Mouse (Mus musculus) ovary, postnatal 14 days (tissue): Measurements from ENCODE around the gene Ube2e3.

Experiments
- DNase-seq: peaks from one replicate; pipeline ENCODE4 v3.0.0; 2022; ENCODE audit warnings: low spot score

Gene Ube2e3

DNA sequence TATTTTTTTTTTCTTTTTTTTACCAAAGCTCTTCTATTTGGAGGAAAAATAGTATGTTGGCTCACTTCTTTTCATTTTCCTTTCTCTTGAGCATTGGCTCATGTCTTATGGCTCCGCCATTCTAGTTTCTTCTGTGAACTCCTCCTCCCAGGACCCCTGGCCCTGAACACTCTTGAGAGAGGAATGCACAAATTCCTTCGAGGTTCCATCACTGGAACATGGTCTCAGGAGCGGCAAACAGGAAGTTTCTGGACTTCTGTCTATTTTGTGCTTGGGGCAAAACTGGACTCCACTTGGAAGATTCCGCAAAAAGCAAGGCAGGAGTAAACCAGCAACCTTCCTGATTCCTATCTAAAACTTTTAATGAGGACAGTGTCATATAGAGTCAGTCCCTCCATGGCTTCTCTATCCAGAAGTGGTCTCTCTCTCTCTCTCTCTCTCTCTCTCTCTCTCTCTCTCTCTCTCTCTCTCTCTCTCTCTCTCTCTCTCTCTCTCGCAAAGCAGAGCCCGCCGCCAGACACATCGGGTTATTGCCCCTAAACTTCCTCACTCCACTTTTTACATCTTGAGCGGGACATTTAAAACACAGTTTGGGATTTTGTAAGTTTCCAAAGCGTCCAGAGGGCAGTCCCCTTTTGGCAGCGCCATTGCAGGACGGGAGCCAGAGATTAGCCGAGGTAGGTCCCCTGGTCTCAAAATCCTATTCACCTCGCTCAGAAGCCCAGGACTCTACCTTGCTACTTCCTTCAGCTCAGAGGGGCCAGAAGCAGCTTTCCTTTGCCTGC, at the start of gene Ube2e3:
Ube2e3 (plus strand) TSS at position 399 of the 785 bp plus-strand sequence.
- DNase-seq: no peak

DNA sequence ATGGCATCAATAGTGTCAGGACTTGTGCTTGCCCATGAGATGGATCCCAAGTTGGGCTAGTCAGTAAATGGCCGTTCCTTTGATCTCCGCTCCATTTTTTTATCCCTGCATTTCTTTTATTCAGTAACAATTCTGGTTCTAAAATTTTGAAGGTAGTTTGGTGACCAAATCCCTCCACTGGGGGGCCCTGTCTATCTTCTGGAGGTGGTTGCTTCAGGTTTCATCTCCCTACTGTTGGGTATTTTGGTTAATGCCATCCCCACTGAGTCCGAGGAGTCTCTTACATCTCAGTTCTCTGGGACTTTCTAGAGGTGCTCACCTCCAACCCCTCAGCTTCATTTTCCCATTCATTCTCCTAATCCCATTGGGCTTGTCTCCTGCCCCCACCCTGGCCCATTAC, 38.0 kb upstream of the Ube2e3 start:
- DNase-seq: no peak

- no peak for DNase-seq
Measured at GRCm38 (mm10) chr2:78841494-78842224, 26.3 kb upstream of the Ube2e3 start.

- no peak for DNase-seq
Measured at GRCm38 (mm10) chr2:78844365-78844764, 23.6 kb upstream of the Ube2e3 start.

DNA sequence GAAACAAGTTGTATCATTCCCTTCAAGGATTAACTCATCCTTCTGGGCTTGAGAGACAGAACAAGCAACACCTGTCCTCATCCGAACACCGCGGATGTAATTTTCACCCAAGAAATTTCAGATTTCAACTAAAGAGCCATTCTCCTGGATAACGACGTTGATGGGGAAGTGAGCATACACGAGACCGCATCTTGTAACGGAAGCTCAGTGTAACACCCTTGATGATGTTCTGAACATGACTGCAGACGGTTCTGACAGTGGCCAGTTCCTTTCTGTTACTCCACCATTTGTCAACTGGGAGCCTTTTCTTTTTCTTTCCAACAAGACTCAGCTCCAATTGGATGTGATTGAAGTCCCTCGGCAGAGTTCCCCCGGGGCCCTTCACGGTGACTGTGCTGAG, 22.6 kb upstream of the Ube2e3 start:
- no peak for DNase-seq

DNA sequence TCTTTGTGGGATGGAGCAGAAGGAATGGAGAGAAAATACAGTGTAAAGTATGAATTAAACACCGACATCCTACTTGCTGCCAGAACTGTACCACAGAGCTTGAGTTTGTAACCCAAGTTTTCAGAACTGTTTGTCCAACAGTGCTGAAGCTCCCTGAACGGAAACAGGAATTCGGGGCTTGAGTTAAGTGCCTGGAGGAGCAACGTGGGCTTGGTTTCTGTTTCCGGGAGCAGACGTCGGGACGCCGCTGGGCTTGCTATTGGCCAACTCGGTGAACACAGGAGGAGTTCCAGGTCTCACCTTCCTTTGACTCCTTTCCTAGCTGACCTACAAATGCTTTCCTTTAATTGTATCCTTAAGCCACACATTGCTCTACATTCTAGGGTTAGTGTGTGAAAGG, 22.2 kb upstream of the Ube2e3 start:
- no peak for DNase-seq

DNA sequence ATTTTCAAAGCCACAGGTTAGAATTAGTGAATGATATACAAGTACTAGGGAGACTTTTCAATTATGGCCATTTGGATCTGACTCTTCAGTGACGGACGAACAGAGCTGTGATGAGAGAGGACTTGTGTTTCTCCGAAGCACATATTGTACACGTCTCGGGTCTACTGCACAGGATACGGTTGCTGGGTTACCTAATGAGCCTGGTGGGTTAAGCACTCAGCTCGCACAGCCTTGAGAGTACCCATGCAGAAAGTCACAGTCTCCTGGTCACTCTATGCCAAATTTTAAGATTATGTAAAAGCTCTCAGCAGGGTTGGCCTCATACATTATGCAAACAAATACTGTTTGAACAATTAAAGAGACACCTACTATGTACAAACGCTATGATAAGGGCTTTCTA, 13.6 kb upstream of the Ube2e3 start:
- DNase-seq: no peak

GRCm38 (mm10) chr2:78858628-78859027, 9.3 kb upstream of the Ube2e3 start:
- DNase-seq: no peak

- DNase-seq: no peak
Measured at GRCm38 (mm10) chr2:78859266-78860087, 8.4 kb upstream of the Ube2e3 start.

DNA sequence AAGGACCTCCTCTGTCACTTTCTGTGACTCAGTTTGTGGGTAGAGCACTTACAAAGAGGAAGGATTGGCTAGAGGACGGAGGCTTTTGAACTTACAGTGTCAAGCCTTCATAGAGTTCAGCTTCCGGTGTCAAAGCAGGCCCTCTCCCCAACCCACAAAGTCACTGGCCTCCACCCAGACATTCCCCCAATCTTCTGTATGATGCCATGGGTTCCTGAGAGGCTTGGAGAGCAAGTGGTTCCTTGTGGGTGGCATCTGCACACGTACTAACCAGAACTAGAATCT, 7.9 kb upstream of the Ube2e3 start:
- no peak for DNase-seq

DNA sequence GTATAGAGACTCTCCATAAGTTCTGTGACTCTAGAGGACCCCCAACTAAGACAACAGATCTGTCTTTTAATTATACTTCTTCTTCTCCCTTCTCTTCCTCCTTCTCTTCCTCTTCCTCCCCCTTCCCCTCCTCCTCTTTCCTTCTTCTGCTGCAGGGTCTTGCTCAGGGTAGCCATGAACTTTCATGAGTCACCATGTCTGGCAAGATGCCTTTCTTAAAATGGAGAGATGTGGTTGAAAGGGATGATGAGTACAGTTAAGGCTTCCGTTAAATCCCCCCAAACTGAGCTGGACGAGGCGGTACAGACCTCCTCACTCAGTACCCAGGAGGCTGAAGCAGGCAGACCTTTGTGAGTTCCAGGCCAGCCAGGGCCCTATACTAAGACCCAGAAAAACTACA, 3.8 kb upstream of the Ube2e3 start:
- no peak for DNase-seq

DNA sequence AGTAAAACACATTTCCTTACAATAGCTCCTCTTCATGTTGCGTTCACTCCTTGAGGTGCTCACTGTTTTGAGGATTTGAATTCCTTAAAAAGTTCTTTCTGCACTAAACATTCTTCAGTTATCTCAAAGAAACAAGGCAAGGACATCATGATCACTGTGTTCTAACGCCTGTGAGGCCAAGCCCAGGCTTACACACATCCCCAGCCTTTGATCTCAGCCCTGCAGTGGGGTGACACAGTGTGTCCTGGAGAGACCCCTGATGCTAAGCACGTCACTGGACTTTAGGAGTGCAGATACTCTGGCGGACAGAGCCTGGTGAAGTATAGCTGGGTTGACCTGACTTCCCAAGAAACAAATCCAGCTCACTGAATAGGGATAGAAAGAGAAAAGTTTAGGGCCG, 3.1 kb upstream of the Ube2e3 start:
- DNase-seq: no peak

- DNase-seq: peak; percentile 72
Measured at GRCm38 (mm10) chr2:78868511-78868854, 559 bp downstream of the Ube2e3 start.

GRCm38 (mm10) chr2:78868951-78869720, 1.2 kb downstream of the Ube2e3 start:
- peak; percentile 78 for DNase-seq

GRCm38 (mm10) chr2:78869721-78870442, 2.0 kb downstream of the Ube2e3 start:
- no peak for DNase-seq

- no peak for DNase-seq
Measured at GRCm38 (mm10) chr2:78870443-78871025, 2.6 kb downstream of the Ube2e3 start.

DNA sequence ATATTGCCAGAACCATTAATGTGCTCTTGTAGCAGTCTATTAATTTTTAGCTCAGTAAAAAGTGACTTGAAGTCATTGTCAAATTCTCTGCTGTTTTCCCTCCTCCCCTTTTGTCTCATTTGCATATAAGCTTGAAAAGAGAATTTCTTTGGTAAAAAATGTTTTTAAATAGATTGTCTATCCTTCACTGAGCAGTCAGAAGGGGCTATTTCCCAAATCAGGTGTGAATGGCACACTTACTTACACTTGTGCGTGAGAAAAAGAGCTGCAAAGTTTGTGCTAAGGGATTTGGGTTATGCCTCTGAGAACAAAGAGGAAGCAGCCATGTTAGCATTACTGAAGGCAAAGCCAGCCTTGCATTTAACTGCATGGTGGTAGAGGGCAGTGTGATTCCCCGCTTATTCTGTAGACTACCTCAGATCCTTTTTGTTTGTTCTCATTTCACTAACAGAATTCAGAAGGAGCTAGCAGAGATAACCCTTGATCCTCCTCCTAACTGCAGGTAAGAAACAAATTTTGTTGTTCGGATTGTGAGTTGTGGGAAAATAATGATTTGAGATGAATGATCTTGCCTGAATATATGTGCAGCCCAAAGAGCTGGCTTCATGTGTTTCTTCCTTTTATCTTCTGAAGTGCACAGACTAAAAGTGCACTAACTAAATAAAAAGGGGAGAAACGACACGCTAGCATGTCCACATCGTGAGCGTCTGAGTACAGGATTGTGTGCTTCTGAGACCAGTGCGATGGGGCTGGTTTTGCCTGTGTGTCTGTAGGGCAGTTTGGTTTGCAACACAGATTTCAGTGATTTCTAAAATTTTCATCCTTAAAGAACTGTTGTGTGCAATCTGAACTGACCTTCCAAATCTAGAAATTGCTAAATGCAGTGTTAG, 4.3 kb downstream of the Ube2e3 start:
- no peak for DNase-seq

GRCm38 (mm10) chr2:78873946-78874345, 6.0 kb downstream of the Ube2e3 start:
- no peak for DNase-seq

GRCm38 (mm10) chr2:78876002-78876401, 8.1 kb downstream of the Ube2e3 start:
- no peak for DNase-seq

DNA sequence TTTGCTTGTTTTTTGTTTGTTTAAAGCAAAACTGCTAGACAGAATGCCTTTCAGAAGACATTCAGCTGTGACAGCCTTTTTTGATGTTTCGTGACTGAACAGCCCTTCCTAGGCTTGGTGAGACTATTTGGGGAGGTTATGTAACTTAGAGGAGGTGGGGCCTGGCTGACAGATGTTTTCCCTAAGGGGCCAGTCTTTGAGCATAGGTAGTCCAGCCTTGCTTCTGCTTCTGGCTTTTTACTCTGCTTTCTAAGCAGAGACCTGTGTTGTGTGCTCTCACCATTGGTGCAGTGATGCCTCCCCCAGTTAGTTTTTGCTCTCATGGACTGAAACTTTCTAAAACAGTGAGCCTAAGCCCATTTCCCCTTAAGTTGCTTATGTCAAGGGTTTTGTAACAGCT, 14.1 kb downstream of the Ube2e3 start:
- no peak for DNase-seq
